Mouse (Mus musculus): ENCODE data around the gene Gm32742.
"Not testable (repeated sequence)": the region's sequence is repeated elsewhere in the genome, so short reads cannot be mapped to it uniquely, and the experiment has no call there.

Gm32742 gene

DNA sequence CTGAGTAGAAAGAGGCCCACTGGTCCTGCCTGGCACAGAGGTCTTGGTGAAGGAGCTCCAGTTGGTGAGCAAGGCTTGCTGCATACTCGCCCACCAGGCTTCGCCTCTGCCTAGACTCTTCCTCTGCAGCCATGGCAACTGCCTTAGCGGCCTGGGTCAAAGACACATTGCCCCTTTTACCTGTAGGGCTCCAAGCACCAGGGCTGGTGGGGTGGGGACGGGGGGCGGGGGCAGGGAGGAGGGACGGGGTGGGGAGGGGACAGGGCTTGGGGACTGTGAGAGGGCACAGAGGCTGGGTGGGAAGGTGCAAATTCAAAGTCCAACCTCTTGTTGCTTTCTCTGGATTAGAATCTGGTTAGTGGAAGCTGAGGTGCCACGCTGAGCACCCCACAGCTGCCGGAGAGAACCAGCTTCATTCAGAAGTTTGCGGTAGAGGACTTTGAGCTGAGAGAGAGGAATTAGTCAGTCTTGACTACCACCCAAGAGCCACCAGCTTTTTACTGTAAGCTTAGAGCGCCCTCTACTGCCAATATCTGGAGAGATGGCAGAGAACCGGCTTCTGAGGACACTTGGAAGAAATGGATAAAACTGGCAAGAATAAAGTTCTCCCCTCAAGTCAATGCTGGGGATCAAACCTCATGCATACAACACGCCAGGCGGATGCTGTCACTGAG lies 13.1 kb downstream of the Gm32742 start:
- peak; percentile 10 to 45 for DNase-seq (ENCODE audit: low spot score in 2 of 2)

DNA sequence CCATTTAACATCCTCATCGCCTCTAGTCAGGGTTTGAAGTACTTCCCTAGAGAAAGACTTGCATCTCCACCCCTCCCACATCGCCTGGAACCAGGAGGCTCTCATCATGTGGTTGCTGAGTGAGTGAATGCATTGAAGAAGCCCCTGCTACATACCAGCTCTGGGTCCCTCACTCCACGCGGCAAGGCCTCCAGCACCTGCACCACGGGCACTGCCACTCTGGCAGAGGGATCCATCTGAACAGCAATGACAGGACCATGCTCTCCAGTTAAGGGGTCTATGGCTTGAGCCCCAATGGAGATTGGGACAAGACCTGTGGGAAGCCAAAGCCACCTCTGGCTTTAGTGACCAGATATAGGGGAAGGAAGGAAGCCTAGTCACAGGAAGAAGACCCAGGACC lies 18.0 kb downstream of the Gm32742 start:
- no peak for DNase-seq (ENCODE audit: low spot score in 2 of 2)

DNA sequence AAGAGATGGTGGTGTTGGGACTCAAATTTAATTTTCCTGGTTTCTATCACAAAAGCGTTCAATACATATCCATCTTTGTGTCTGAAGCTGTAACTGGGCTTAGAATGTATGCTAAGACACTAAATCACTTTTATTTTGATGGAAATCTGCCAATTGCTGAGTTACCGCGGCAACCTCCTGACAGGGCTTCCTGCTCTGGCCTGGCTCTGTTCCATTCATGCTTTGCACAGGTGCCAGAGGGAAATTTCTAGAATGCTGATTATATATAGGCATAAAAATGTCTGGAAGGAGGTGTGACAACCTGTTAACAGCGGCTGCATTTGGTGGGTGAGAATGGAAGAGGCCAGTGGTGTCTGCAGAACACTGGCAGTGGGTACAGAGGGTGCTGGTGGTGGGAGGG lies 18.8 kb downstream of the Gm32742 start:
- no peak for DNase-seq (ENCODE audit: low spot score in 2 of 2)

DNA sequence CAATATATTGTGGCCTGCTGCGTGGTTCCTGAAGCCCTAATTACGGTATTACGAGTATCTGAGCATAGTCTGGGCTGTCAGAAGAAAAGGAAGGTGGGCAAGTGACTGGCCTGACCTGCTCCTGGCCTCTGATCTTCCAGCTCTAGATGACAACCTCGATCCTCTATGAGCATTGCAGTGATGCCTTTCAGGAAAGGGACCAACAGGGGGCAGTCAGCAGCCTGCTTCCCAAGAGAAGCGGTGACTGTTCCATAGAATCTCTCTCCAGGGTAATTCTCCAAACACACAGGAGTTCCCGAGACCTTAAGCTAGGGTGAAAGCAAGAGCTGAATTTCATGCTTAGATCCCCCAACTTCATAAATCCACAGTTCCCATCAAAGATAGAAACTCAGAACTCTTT lies 21.1 kb downstream of the Gm32742 start:
- DNase-seq (ENCODE audit: low spot score in 2 of 2): no peak

DNA sequence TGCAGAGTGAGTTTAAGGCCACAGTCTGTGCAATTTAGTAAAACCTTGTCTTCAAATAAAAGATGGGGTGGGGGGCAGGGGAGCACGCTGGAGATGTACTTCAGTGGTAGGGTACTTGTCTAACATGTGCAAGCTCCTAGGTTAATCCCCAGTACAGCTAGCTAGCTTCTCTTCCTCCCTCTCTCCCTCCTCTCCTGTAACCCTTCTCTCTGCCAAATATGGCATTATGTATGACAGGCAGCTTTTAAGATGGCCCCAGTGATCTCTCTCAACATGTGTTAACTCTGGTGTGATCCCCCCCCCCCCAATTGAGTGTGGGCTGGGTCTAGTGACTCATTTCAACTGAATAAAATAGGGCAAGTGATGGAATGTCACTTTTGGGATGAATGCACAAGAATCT lies 21.9 kb downstream of the Gm32742 start:
- no peak for DNase-seq (ENCODE audit: low spot score in 2 of 2)

DNA sequence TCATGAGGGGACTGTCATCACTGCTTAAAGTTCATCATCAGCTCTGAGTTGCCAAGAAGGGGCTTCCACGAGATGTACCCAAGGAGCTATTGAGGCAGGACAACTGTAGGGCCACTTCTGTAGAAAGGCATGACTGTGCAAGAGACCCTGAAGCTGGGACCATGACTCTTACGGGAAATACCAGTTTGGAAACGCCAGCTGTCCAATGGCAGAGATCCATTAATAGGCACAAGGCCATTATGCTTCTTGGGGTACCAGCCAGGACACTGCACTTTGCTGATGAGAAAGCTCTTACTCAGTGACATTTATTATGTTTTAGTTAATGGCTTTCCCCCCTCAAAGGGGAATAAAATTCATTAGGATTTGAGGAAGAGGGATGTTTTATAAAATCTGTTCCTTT lies 24.6 kb downstream of the Gm32742 start:
- no peak for DNase-seq (ENCODE audit: low spot score in 2 of 2)

DNA sequence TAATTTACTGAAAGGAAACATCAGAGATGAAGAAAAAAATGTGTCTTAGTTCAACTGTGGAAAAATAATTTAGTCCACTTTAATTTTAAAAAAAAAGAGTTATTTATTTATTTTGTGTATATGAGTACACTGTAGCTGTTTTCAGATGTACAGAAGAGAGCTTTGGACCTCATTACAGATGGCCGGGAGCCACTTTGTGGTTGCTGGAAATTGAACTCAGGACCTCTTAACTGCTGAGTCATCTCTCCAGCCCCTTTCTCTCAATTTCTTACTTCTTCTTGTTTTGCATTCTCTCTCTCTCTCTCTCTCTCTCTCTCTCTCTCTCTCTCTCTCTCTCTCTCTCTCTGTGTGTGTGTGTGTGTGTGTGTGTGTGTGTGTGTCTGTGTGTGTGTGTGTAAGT lies 25.9 kb downstream of the Gm32742 start:
- not testable (repeated sequence) for DNase-seq (ENCODE audit: low spot score in 2 of 2)

DNA sequence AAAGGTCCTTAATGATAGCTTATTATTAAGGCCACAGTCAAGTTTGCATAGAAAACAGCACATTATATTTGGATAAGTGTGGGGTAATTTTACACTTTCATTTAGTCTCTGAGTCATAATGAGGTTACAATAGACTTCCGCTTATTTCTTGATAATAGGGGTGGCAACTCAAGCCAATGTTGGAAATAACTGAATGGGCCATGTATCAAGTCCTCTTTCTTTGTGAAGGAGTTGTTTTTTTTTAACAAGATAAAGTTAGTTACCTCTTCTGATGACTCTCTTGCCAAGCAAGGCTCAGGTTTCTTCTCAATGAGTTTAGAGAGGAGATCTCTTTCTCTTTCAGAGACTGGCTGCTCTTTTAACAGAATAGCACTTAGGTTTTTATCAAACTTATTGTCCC lies 27.0 kb downstream of the Gm32742 start:
- no peak for DNase-seq (ENCODE audit: low spot score in 2 of 2)

DNA sequence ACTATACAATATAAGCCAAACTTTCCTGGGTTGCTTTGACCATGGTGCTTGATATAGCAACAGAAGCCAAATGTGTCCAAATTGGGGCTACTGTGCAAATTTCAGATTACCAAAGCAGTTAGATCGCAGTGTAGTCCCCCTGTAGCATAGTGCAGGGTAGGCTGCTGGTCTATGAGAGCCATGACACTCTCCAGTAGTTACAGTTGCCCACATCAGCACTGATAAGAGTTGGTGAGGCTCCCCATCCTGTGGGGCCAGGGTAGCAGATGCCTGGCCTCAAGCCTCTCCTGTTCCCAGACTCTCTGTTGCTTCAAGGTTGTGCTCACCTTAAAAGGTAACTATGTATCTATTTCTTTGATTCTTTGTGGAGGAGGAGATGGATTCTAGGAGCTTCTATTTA lies 27.5 kb downstream of the Gm32742 start:
- DNase-seq (ENCODE audit: low spot score in 2 of 2): no peak

DNA sequence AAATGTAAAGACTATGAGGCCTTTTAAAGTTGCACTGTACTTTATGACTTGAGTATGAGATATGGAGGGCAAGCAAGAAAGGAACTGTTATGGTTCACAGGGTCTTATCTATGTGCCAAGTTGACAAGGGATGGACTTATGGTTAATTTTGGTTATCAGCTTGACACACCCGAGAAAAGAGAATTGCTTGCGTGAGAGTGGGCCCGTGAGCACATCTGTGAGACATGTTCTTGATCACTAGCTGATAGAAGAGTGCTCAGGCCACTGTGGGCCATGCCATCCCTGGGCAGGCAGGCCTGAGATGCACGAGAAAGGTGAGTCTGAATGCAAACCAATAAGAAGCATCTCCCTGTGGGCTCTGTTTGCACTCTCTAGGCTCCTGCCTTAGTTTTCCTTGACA lies 27.9 kb downstream of the Gm32742 start:
- DNase-seq (ENCODE audit: low spot score in 2 of 2): no peak

DNA sequence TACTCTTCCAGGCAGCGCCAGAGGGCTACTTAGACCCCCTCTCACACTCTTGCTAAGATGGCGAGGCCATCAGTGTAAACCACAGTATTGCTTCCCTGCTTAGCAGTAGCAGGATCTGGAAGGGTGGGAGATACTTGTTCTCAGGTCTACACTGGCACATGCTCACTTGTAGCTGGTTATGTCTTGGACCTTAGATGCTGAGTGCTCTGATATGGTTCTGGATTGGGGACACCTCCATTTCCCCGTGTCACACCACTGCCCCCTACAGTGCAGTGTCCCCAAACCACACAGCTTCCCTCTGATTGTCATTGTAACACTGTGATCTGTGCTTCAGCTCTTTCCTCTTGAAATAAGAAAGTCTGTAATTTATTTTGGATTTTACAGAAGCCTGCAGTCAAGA lies 28.3 kb downstream of the Gm32742 start:
- DNase-seq (ENCODE audit: low spot score in 2 of 2): no peak

DNA sequence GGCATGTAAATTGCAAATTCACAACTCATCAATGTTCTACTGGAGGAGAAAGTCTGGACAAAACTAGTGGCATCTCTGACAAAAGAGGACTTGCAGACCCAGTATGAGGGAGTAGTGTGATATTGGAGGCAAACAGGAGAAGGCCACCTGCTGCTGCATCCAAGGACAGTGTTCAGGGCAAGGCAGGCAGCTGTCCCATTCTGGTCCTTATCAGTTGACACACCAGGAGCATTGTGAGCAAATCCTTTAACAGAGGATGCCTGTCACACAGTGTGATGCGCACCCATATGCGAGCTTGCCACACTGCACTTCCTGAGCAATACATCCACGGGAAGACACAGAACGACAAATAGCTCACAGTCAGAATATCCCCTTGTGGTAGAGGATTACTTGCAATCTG lies 50.5 kb downstream of the Gm32742 start:
- no peak for DNase-seq (ENCODE audit: low spot score in 2 of 2)

DNA sequence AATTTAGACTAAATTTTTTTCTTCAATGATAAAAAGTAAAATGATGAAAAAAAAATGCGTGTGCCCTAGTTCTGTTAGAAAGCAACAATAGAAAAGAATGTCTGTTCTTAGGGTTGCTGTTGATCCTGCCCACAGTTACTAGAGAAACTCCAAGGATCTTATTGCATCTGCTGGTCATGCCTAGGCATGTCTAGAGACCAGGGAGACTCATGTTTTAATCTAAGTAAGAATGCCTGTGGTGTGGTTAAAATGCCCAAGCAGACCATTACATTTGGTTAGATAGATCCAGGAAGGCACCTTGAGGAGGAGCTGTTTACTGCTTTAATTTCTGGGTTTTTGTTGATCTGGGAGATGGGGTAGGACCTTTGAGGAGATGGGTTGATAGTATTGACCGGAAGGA lies 59.6 kb downstream of the Gm32742 start:
- no peak for DNase-seq (ENCODE audit: low spot score in 2 of 2)

DNA sequence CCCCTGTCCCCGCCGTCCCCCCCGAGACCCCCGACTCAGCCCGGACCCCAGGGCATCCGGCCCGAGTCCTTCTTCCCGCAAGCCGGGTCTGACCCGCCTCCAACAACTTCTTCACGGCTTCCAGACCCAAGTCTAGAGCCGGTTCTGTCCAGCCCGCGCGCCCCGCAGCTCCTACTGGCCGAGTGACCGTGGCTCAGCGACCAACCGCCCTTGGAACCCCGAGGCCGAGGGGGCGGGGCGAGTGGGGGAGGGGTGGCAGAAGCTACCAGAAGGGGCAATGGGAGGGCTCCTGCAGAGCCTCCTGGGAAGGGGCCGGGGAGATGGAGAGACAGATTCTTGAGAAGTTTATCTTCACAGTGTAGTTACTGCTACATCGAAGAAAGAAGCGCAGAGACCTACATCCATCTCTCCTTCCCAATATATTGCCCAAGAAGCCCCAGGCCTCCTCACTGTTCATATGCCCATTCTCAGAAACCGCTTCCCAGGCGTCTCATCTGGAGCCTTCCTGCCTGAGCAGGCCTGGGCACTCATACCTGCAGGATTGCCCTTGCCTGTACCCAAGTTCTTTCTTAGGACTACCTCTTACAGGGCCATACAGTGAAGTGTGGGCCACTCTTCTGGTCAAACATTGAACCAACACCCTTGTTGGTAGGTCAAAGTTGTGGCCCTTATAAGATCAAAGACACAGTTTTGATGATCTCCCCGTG lies 61.4 kb downstream of the Gm32742 start:
- no peak for DNase-seq (ENCODE audit: low spot score in 2 of 2)

DNA sequence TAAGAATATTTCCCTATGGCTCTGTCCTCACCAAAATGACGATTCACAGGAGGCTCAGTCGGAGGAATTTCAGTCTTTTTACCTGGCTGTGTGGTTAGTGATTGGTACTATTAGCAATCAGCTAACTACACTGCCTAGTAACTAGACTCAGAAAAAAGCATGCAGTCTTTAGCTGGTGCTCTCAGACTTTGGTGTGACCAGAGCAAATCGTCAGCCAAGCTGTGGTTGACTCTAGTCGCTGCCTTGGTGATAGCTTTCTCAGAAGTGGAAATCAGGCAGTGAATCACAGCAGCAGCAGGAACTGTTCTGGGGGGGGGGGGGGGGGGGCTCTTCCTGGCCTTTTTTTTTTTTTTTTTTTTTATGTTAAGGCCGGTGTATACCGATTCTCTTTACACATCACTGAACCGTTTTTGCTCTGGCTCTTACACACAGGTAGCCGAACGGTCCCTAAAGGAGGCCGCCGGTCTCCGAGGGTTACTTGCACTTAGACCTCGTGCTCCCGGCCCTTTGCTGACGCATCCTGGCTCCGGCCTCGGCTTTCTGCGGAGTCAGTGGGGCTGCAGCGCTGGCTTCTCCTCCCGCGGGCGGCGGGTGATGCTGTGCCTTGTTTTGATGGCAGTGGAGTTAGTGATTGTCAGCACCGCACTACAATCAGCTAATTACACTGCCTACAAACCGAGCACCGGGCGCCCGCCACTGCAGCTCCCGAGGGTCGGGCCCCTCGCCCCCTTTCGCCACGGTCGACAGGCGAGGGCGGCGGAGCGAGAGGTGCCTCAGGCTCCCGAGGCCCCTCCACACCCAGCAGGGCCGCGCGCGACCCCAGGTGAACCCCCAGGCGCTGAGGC lies 62.1 kb downstream of the Gm32742 start:
- no peak for DNase-seq (ENCODE audit: low spot score in 2 of 2)

DNA sequence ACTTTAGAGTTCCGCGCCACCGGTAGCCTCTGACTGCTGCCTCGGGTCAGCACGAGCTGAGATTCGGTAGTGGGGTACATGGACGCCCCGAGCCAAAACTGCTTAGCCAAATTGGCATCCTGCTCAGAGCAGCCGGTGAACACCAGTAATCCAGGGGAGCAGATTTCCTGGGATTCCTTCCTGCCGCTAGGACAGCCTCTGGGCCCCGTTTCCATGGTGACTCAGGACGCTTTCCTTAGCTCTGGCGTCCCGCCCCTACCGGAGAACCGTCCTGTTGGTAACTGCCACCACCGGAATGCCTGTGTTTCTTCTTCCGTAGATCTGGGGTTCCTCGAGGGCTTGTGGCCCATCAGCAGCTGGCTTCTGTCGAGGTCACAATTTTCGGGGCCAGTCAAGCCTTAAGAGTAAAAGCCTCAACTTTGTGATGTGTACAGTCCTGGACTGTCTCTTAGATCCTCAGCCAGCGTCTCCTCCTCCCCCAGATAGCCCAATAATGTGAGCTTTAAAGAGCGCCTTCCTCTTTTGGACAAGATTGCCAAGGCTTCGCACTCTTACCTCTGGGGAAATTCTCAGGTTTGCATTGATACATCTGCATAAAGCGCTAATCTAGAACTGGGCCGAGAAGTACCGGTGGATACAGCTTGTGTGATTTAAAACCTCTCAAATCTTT lies 63.4 kb downstream of the Gm32742 start, which contains the start of gene 4833427G06Rik:
4833427G06Rik (minus strand) TSS at position 323 of the 670 bp plus-strand sequence.
- DNase-seq (ENCODE audit: low spot score in 2 of 2): no peak

DNA sequence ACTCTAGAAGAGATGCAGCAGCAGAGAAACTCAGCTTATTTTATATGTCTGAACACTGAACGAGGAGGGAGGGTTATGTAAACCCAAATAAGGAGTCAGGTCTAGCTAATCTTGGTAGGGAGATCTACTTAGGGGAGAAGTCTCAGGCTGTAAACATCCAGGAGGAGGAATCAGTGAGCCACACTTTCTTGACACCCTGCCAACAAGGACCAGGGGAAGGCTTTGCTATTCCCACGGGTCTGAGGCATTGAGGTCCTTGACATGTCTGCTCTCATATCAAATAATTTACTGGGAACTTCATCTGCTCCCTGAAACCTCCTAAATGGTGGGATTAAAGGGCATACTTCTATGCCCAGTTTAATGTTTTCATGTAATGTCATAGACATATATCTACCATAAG lies 69.0 kb downstream of the Gm32742 start:
- DNase-seq (ENCODE audit: low spot score in 2 of 2): no peak

DNA sequence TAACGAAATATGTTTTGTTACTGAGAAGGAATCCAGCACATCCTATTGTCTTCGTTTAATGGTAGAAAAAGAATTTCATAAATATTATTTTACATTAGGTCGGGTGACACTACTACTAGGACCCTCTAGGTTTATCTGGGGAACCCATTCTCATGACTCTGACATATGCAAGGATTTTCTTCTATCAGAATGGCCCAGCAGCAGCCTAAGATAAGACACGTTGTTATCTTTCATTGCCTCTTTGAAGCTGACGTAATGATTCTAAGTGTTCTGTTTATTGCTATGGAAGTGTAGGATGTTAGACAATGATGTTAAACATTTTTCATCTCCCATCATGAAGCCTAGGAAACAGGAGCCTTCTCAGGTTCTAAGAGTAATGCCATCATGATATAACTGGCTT lies 71.6 kb downstream of the Gm32742 start:
- DNase-seq (ENCODE audit: low spot score in 2 of 2): no peak

DNA sequence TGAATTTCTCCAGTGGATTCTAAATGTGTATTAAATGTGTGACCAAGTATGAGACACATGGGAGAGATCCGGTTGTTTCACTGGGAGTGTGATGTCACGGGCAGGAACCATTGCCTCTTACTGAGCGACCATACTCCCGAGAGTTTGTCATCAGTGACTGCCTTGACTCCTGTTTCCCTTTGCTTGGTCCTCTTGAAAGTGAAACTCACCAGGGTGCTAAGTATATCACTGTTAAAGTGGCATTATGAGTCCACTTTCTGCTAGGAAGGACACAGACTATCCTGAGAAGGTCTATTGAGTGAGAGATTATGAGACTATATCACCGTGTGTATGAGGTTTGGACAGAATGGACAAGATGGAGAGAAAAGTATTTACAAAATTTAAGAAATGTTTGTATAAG lies 83.7 kb downstream of the Gm32742 start:
- DNase-seq (ENCODE audit: low spot score in 2 of 2): no peak

Data from spleen, postnatal 36 days (tissue).